Mouse (Mus musculus) ES-E14 (cell line): ENCODE data around the gene Nlrc5. TPM values are rescaled to one million over a fixed set of nuclear protein-coding genes. Genes with fewer than 3 reads are reported as not detected.

Experiments used
- DNase-seq: peaks from one replicate; pipeline ENCODE4 v3.0.0-alpha.2; 2013; ENCODE audit warnings: low read depth, low spot score
- H3K27ac ChIP-seq: 2 replicates; pipeline ENCODE4 v1.5.1; 2012; ENCODE audit warnings: low read depth, mild to moderate bottlenecking, low read length, moderate library complexity, mixed read lengths; ENCODE audit not compliant: poor library complexity, insufficient read depth, severe bottlenecking
- H3K36me3 ChIP-seq: 2 replicates; pipeline ENCODE4 v1.6.1; 2012; ENCODE audit warnings: mild to moderate bottlenecking, low read length, moderate library complexity, mixed read lengths; ENCODE audit not compliant: control insufficient read depth, poor library complexity, insufficient read depth, severe bottlenecking
- H3K4me1 ChIP-seq, 2 experiments: fragments of 150-350 bp in 1 of 2; sonication (generic) in 1 of 2; 2 replicates each; pipeline ENCODE4 v1.6.1; 2012; ENCODE audit warnings: low read length in 2 of 2, mild to moderate bottlenecking in 1 of 2, mixed read lengths in 1 of 2; ENCODE audit not compliant: control insufficient read depth in 2 of 2, insufficient read depth in 2 of 2, poor library complexity in 1 of 2
- H3K4me3 ChIP-seq, 2 experiments: fragments of 150-350 bp in 1 of 2; sonication (generic) in 1 of 2; 2 replicates each; pipeline ENCODE4 v1.5.1; 2012; ENCODE audit warnings: low read length in 2 of 2, low read depth in 1 of 2, mild to moderate bottlenecking in 1 of 2, mixed read lengths in 1 of 2; ENCODE audit not compliant: insufficient read depth in 1 of 2, poor library complexity in 1 of 2, severe bottlenecking in 1 of 2
- H3K9ac ChIP-seq: 2 replicates; pipeline ENCODE4 v1.6.1; 2012; ENCODE audit warnings: low read depth, mild to moderate bottlenecking, low read length, mixed read lengths; ENCODE audit not compliant: poor library complexity, insufficient read depth, severe bottlenecking
- H3K9me3 ChIP-seq: fragments of 150-350 bp; sonication (generic); 2 replicates; pipeline ENCODE4 v1.6.1; 2012; ENCODE audit warnings: low read depth, mild to moderate bottlenecking, low read length; ENCODE audit not compliant: control insufficient read depth, insufficient read depth
- CHD2 ChIP-seq: IDR thresholded peaks from 2 replicates; pipeline ENCODE4 v1.6.1; 2014; ENCODE audit warnings: mild to moderate bottlenecking, low read depth, low read length, inconsistent platforms
- HCFC1 ChIP-seq: IDR thresholded peaks from 2 replicates; pipeline ENCODE4 v1.6.1; 2012; ENCODE audit warnings: low read length, inconsistent platforms, borderline replicate concordance; ENCODE audit not compliant: insufficient read depth
- MAFK ChIP-seq: IDR thresholded peaks from 2 replicates; pipeline ENCODE4 v1.6.1; 2014; ENCODE audit warnings: mild to moderate bottlenecking, low read depth, low read length, inconsistent platforms; ENCODE audit not compliant: insufficient read depth
- ZC3H11A ChIP-seq: IDR thresholded peaks from 2 replicates; pipeline ENCODE4 v1.6.1; 2012; ENCODE audit warnings: low read depth, mild to moderate bottlenecking, inconsistent platforms, low read length, borderline replicate concordance
- ZNF384 ChIP-seq: IDR thresholded peaks from 2 replicates; pipeline ENCODE4 v1.6.1; 2012; ENCODE audit warnings: low read depth, low read length, inconsistent platforms
- in situ Hi-C, 2 experiments: fragments of 600-800 bp; cut with MboI; formaldehyde crosslinking; loops; one replicate each; pipeline ENCODE4 v1.15.1; 2025; ENCODE audit warnings: low sequenced_read_pairs in 2 of 2, inconsistent platforms in 1 of 2; ENCODE audit not compliant: unreplicated experiment in 2 of 2
- total RNA-seq: library from RNA; depleted of rRNA; stranded (reverse); fragments of 300-350 nt; gene quantifications from 2 replicates; pipeline ENCODE4 v1.2.3, GENCODE M21; 2012

Nlrc5 gene
- total RNA-seq, 1 experiment: 0.76 TPM

GRCm38 (mm10) chr8:94412518-94412917, 21.6 kb upstream of the Nlrc5 start:
- TF ChIP-seq ZC3H11A (no peak), CHD2 (no peak), HCFC1 (no peak), ZNF384 (no peak), MAFK (no peak)
- in situ Hi-C loops: no loop called here
- no peak overlapping the region for H3K9ac ChIP-seq

GRCm38 (mm10) chr8:94413509-94413908, 20.6 kb upstream of the Nlrc5 start:
- no peaks in the 10 kb centered on the region for H3K36me3 ChIP-seq
- TF ChIP-seq ZNF384: no peak
- TF ChIP-seq ZC3H11A: no peak
- no peak for TF ChIP-seq MAFK
- TF ChIP-seq CHD2: no peak
- no peak for TF ChIP-seq HCFC1
- no peak overlapping the region for H3K27ac ChIP-seq
- H3K9ac ChIP-seq: no peak overlapping the region
- in situ Hi-C loops: no loop called here
- no peak for DNase-seq
- H3K4me3 ChIP-seq: no peak overlapping the region
- H3K9me3 ChIP-seq: no peaks in the 10 kb centered on the region
- no peaks in the 10 kb centered on the region for H3K4me1 ChIP-seq

More at GRCm38 (mm10) chr8:94412518-94412917, 21.6 kb upstream of the Nlrc5 start:
- no peak for DNase-seq
- no peaks in the 10 kb centered on the region for H3K9me3 ChIP-seq
- no peaks in the 10 kb centered on the region for H3K4me1 ChIP-seq
- no peak overlapping the region for H3K4me3 ChIP-seq
- no peaks in the 10 kb centered on the region for H3K36me3 ChIP-seq
- H3K27ac ChIP-seq: no peak overlapping the region

- DNase-seq: no peak
- no peaks in the 10 kb centered on the region for H3K9me3 ChIP-seq
- no peaks in the 10 kb centered on the region for H3K36me3 ChIP-seq
- no peak overlapping the region for H3K9ac ChIP-seq
- no peaks in the 10 kb centered on the region for H3K4me1 ChIP-seq
- in situ Hi-C loops: no loop called here
- TF ChIP-seq MAFK: 0 out of 2 replicates have a peak, but pooled peaks have one; percentile 16
- no peak for TF ChIP-seq HCFC1
- no peak overlapping the region for H3K4me3 ChIP-seq
- no peak overlapping the region for H3K27ac ChIP-seq
Measured at GRCm38 (mm10) chr8:94415218-94415617, 18.9 kb upstream of the Nlrc5 start.

GRCm38 (mm10) chr8:94418017-94418416, 16.1 kb upstream of the Nlrc5 start:
- Histone ChIP-seq H3K4me1 (peaks cover 0 to 2% of the 10 kb centered on the region in 2 experiments; a peak in 1 of 4 replicates), H3K9me3 (no peaks in the 10 kb centered on the region), H3K27ac (no peak overlapping the region), H3K4me3 (no peak overlapping the region), H3K36me3 (no peaks in the 10 kb centered on the region), H3K9ac (no peak overlapping the region)
- in situ Hi-C loops: no loop called here
- DNase-seq: no peak
- TF ChIP-seq HCFC1: no peak
- TF ChIP-seq ZC3H11A: no peak
- TF ChIP-seq ZNF384: no peak
- no peak for TF ChIP-seq CHD2
- no peak for TF ChIP-seq MAFK

DNA sequence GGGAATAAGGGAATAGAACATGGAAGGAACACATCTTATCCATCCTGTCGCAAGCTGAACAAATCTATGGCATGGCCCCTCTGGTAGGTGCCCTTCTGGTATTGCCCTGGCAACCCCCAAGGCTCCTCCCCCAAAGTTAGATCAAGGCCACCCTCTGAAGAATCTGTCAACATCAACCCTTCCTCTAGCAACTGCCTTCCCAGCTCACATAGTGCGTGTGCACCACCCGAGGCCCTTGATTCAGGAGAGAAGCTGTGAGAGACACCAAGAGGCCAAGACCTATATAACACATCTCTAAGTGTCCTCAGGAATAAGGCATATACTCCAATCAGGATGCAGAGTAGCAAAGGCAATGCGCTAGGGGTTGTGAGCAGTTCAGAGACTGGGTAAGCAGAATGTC, 11.9 kb upstream of the Nlrc5 start:
- Histone ChIP-seq H3K36me3 (no peaks in the 10 kb centered on the region), H3K9me3 (no peaks in the 10 kb centered on the region), H3K27ac (no peak overlapping the region), H3K4me1 (peaks cover 0 to 2% of the 10 kb centered on the region in 2 experiments; a peak in 1 of 4 replicates), H3K4me3 (no peak overlapping the region), H3K9ac (no peak overlapping the region)
- in situ Hi-C loops: no loop called here
- DNase-seq: no peak
- TF ChIP-seq HCFC1 (no peak), ZNF384 (no peak), MAFK (no peak), ZC3H11A (no peak), CHD2 (no peak)
